Comparison of ENCODE assay signal across 8 mouse cellular contexts in genomic region chrX:74429290-74429821, GRCm38 (mm10). TPM values are rescaled to one million over a fixed set of nuclear protein-coding genes. Genes with fewer than 3 reads are reported as not detected.
A peak's percentile ranks its signal among the peaks of the same experiment; 100 is the strongest.
DNase-seq lines count a peak whose midpoint lies in the region; ATAC-seq lines count a peak whose summit lies in the region.

No protein-coding gene starts in this region.

- ATAC-seq in common myeloid progenitor, adult 5-6 weeks (replicated peaks; ENCODE audit: low read depth, poor library complexity, severe bottlenecking) = peak; percentile 55
- ATAC-seq in megakaryocyte, adult 5-6 weeks (ENCODE audit: poor library complexity, severe bottlenecking) = peak; percentile 38

- peak; percentile 87 for DNase-seq in ZHBTc4 (ENCODE audit: low read depth, low spot score)
- DNase-seq in gastrocnemius, postnatal 10 days = peak; percentile 58
- DNase-seq in induced T-regulatory cell, adult 2 months (ENCODE audit: low read depth) = peak; percentile 90
- peak; percentile 54 to 59 for DNase-seq in left cerebral cortex, adult 8-10 months (ENCODE audit: low spot score in 2 of 2)
- DNase-seq in right cerebral cortex, adult 2 months (ENCODE audit: low spot score in 2 of 2) = peak; percentile 68 to 81
- peak; percentile 59 to 75 for DNase-seq in urinary bladder, postnatal 36 days (ENCODE audit: low spot score in 2 of 2)

RNA-seq across cellular contexts. Expression of gene G6pdx, which starts 0.4 kb away (rescaled TPM):
- total RNA-seq in common myeloid progenitor, adult 5-6 weeks (2017) = 51.4 and 63.2 TPM in 2 replicates
- 1 to 10 TPM; 6.9 to 8.2 TPM for total RNA-seq in gastrocnemius, postnatal 10 days (2021)
- total RNA-seq in left cerebral cortex, adult 8-10 months (2022) = 10 to 100 TPM; 32.6 to 42.0 (median 37.0) TPM
- total RNA-seq in megakaryocyte, adult 5-6 weeks (2015) = 384 and 417 TPM in 2 replicates
- total RNA-seq in megakaryocyte, adult 5-6 weeks (2017) = 261 and 303 TPM in 2 replicates

RNA-seq across cellular contexts. Expression of gene Ikbkg, which starts 36.3 kb away (rescaled TPM):
- total RNA-seq in common myeloid progenitor, adult 5-6 weeks (2017) = 28.0 and 61.3 TPM in 2 replicates
- total RNA-seq in gastrocnemius, postnatal 10 days (2021) = 10 to 100 TPM; 25.1 to 27.5 TPM
- total RNA-seq in left cerebral cortex, adult 8-10 months (2022) = 10 to 100 TPM; 47.2 to 59.1 (median 51.5) TPM
- total RNA-seq in megakaryocyte, adult 5-6 weeks (2015) = 8.8 and 11.7 TPM in 2 replicates
- total RNA-seq in megakaryocyte, adult 5-6 weeks (2017) = 31.9 and 50.0 TPM in 2 replicates

RNA-seq across cellular contexts. Expression of gene Fam3a, which starts 36.3 kb away (rescaled TPM):
- total RNA-seq in common myeloid progenitor, adult 5-6 weeks (2017) = 12.0 and 12.7 TPM in 2 replicates
- total RNA-seq in gastrocnemius, postnatal 10 days (2021) = 10 to 100 TPM; 18.3 to 18.4 TPM
- 10 to 100 TPM; 16.8 to 29.9 (median 20.9) TPM for total RNA-seq in left cerebral cortex, adult 8-10 months (2022)
- total RNA-seq in megakaryocyte, adult 5-6 weeks (2015) = 13.5 and 14.6 TPM in 2 replicates
- total RNA-seq in megakaryocyte, adult 5-6 weeks (2017) = 15.5 and 15.8 TPM in 2 replicates

RNA-seq across cellular contexts. Expression of gene Gm6880, which starts 51.8 kb away (rescaled TPM):
- total RNA-seq in common myeloid progenitor, adult 5-6 weeks (2017) = not detected in 2 replicates
- not detected for total RNA-seq in gastrocnemius, postnatal 10 days (2021)
- not detected for total RNA-seq in left cerebral cortex, adult 8-10 months (2022)
- not detected in 2 replicates for total RNA-seq in megakaryocyte, adult 5-6 weeks (2015)
- not detected in 2 replicates for total RNA-seq in megakaryocyte, adult 5-6 weeks (2017)

RNA-seq across cellular contexts. Expression of gene Slc10a3, which starts 56.2 kb away (rescaled TPM):
- 9.0 and 17.0 TPM in 2 replicates for total RNA-seq in common myeloid progenitor, adult 5-6 weeks (2017)
- total RNA-seq in gastrocnemius, postnatal 10 days (2021) = 1 to 10 TPM; 4.8 to 5.6 TPM
- 1 to 10 TPM; 2.8 to 4.5 (median 3.7) TPM for total RNA-seq in left cerebral cortex, adult 8-10 months (2022)
- total RNA-seq in megakaryocyte, adult 5-6 weeks (2015) = 18.4 and 24.3 TPM in 2 replicates
- total RNA-seq in megakaryocyte, adult 5-6 weeks (2017) = 12.3 and 12.9 TPM in 2 replicates

Comparison
In these comparisons a context has a peak if more than half of its experiments do, and no peak if none do; other contexts are left out.
1. Peak in every context shown above with its lines: DNase-seq and ATAC-seq.